Mouse (Mus musculus) heart, embryonic 14.5 days (tissue): ENCODE data around the gene Tgfbr2. TPM values are rescaled to one million over a fixed set of nuclear protein-coding genes. Genes with fewer than 3 reads are reported as not detected.
"Not testable (repeated sequence)": the region's sequence is repeated elsewhere in the genome, so short reads cannot be mapped to it uniquely, and the experiment has no call there.

Source experiments
- ATAC-seq: fragments of 200-750 bp; cut with Nextera tagmentation; 2 replicates; pipeline ENCODE4 v1.8.0; 2017; ENCODE audit warnings: low read depth, moderate TSS enrichment; ENCODE audit not compliant: insufficient number of reproducible peaks, insufficient read depth, low FRiP score
- H3K27ac ChIP-seq, 2 experiments: fragments of 200-500 bp in 1 of 2; fragments of 300-500 bp in 1 of 2; sonication (generic) in 1 of 2; replicated peaks in 1 of 2; 2 replicates each; pipeline ENCODE4 v1.5.1; 2012 to 2014; ENCODE audit warnings: low read depth in 2 of 2, low read length in 2 of 2, control low read depth in 1 of 2, mild to moderate bottlenecking in 1 of 2, mixed read lengths in 1 of 2; ENCODE audit not compliant: control insufficient read depth in 1 of 2, insufficient read depth in 1 of 2
- H3K27me3 ChIP-seq: fragments of 300-500 bp; sonication (generic); 2 replicates; pipeline ENCODE4 v1.6.1; 2014; ENCODE audit warnings: mild to moderate bottlenecking, low read length, control low read depth; ENCODE audit not compliant: control insufficient read depth, insufficient read depth
- H3K36me3 ChIP-seq: fragments of 300-500 bp; sonication (generic); 2 replicates; pipeline ENCODE4 v1.6.1; 2014; ENCODE audit warnings: mild to moderate bottlenecking, control low read depth, low read length, mixed read lengths; ENCODE audit not compliant: control insufficient read depth, insufficient read depth
- H3K4me1 ChIP-seq, 2 experiments: fragments of 200-500 bp in 1 of 2; fragments of 300-500 bp in 1 of 2; sonication (generic) in 1 of 2; 2 replicates each; pipeline ENCODE4 v1.6.1; 2012 to 2014; ENCODE audit warnings: low read length in 2 of 2, control low read depth in 1 of 2, mixed read lengths in 1 of 2; ENCODE audit not compliant: control insufficient read depth in 2 of 2, insufficient read depth in 2 of 2
- H3K4me2 ChIP-seq: fragments of 300-500 bp; sonication (generic); 2 replicates; pipeline ENCODE4 v1.6.1; 2014; ENCODE audit warnings: mild to moderate bottlenecking, low read length
- H3K4me3 ChIP-seq, 2 experiments: fragments of 200-500 bp in 1 of 2; fragments of 300-500 bp in 1 of 2; sonication (generic) in 1 of 2; 2 replicates each; pipeline ENCODE4 v1.5.1; 2012 to 2014; ENCODE audit warnings: low read length in 2 of 2, mild to moderate bottlenecking in 2 of 2, control low read depth in 1 of 2, low read depth in 1 of 2, moderate library complexity in 1 of 2; ENCODE audit not compliant: control insufficient read depth in 1 of 2, insufficient read depth in 1 of 2
- H3K9ac ChIP-seq: fragments of 300-500 bp; sonication (generic); 2 replicates; pipeline ENCODE4 v1.6.1; 2014; ENCODE audit warnings: mild to moderate bottlenecking, low read length
- H3K9me3 ChIP-seq: fragments of 300-500 bp; sonication (generic); 2 replicates; pipeline ENCODE4 v1.6.1; 2016; ENCODE audit warnings: low read length, control low read depth; ENCODE audit not compliant: control insufficient read depth
- WGBS: fragments of 180-500 bp; shearing (Covaris S2); extraction: QIAGEN DNeasy Blood & Tissue Kit; methylation state at CpG from one replicate; pipeline ENCODE4 v1.1.7; 2014; 5-methylcytosine and 5-hydroxymethylcytosine counted together
- polyA plus RNA-seq: library from polyadenylated mRNA; unstranded; fragments of >200 nt; fragmentation: Nextera tagmentation; extraction: Ambion mirVana; gene quantifications from 2 replicates; pipeline ENCODE4 v1.2.1, GENCODE M21; 2014

Tgfbr2 gene
- polyA plus RNA-seq, 1 experiment from 2014 or later, result 24.6 TPM

GRCm38 (mm10) chr9:116076946-116077345, 98.2 kb downstream of the Tgfbr2 start:
- Histone ChIP-seq H3K4me2 (no peak overlapping the region), H3K36me3 (no peaks in the 10 kb centered on the region), H3K9me3 (no peaks in the 10 kb centered on the region), H3K27ac (no peak overlapping the region), H3K4me1 (no peaks in the 10 kb centered on the region), H3K4me3 (no peak overlapping the region), H3K27me3 (no peaks in the 10 kb centered on the region), H3K9ac (no peak overlapping the region)
- WGBS, result 45% methylated on average over 2 of the region's 2 CpGs
- no peak for ATAC-seq

- Histone ChIP-seq H3K4me2 (no peak overlapping the region), H3K4me3 (no peak overlapping the region), H3K36me3 (no peaks in the 10 kb centered on the region), H3K4me1 (no peaks in the 10 kb centered on the region), H3K27ac (no peak overlapping the region), H3K27me3 (no peaks in the 10 kb centered on the region), H3K9ac (no peak overlapping the region), H3K9me3 (no peaks in the 10 kb centered on the region)
- no peak for ATAC-seq
- WGBS, result 78% methylated on average over 4 of the region's 4 CpGs
These were observed 99.0 kb downstream of the Tgfbr2 start for GRCm38 (mm10) chr9:116076163-116076562.

GRCm38 (mm10) chr9:116071561-116071960, 103.6 kb downstream of the Tgfbr2 start:
- H3K9me3 ChIP-seq, H3K4me3 ChIP-seq, H3K27ac ChIP-seq, H3K4me2 ChIP-seq, H3K9ac ChIP-seq, ATAC-seq, H3K36me3 ChIP-seq, H3K4me1 ChIP-seq, H3K27me3 ChIP-seq: not testable (repeated sequence)
- 92% methylated on average over 1 of the region's 1 CpGs for WGBS

GRCm38 (mm10) chr9:116064774-116065173, 110.4 kb downstream of the Tgfbr2 start:
- Histone ChIP-seq H3K9ac (no peak overlapping the region), H3K4me3 (no peak overlapping the region), H3K27me3 (no peaks in the 10 kb centered on the region), H3K4me2 (no peak overlapping the region), H3K36me3 (no peaks in the 10 kb centered on the region), H3K9me3 (no peaks in the 10 kb centered on the region), H3K4me1 (no peaks in the 10 kb centered on the region), H3K27ac (no peak overlapping the region)
- ATAC-seq, result no peak
- 80% methylated on average over 17 of the region's 17 CpGs for WGBS

GRCm38 (mm10) chr9:116060691-116061090, 114.5 kb downstream of the Tgfbr2 start:
- no peak for ATAC-seq
- Histone ChIP-seq H3K4me1 (no peaks in the 10 kb centered on the region), H3K9ac (no peak overlapping the region), H3K36me3 (no peaks in the 10 kb centered on the region), H3K9me3 (no peaks in the 10 kb centered on the region), H3K4me3 (no peak overlapping the region), H3K4me2 (no peak overlapping the region), H3K27me3 (no peaks in the 10 kb centered on the region), H3K27ac (no peak overlapping the region)
- WGBS, result 15% methylated on average over 4 of the region's 4 CpGs

- Histone ChIP-seq H3K4me1 (no peaks in the 10 kb centered on the region), H3K4me3 (no peak overlapping the region), H3K36me3 (no peaks in the 10 kb centered on the region), H3K9ac (no peak overlapping the region), H3K27me3 (no peaks in the 10 kb centered on the region), H3K9me3 (no peaks in the 10 kb centered on the region), H3K4me2 (no peak overlapping the region), H3K27ac (no peak overlapping the region)
- 59% methylated on average over 4 of the region's 4 CpGs for WGBS
- ATAC-seq, result no peak
These were observed 116.0 kb downstream of the Tgfbr2 start for GRCm38 (mm10) chr9:116059156-116059555.

GRCm38 (mm10) chr9:116058475-116058874, 116.7 kb downstream of the Tgfbr2 start:
- H3K9me3 ChIP-seq, result no peaks in the 10 kb centered on the region
- no peaks in the 10 kb centered on the region for H3K4me1 ChIP-seq
- no peaks in the 10 kb centered on the region for H3K36me3 ChIP-seq
- H3K4me3 ChIP-seq, result no peak overlapping the region
- H3K4me2 ChIP-seq, result no peak overlapping the region
- 87% methylated on average over 4 of the region's 4 CpGs for WGBS
- H3K27me3 ChIP-seq, result no peaks in the 10 kb centered on the region
- H3K27ac ChIP-seq, result no peak overlapping the region
- no peak for ATAC-seq
- H3K9ac ChIP-seq, result no peak overlapping the region

GRCm38 (mm10) chr9:116053976-116054375, 121.2 kb downstream of the Tgfbr2 start:
- no peak for ATAC-seq
- H3K4me2 ChIP-seq, result no peak overlapping the region
- no peak overlapping the region for H3K27ac ChIP-seq
- H3K9me3 ChIP-seq, result no peaks in the 10 kb centered on the region
- no peak overlapping the region for H3K9ac ChIP-seq
- no peaks in the 10 kb centered on the region for H3K4me1 ChIP-seq
- no peak overlapping the region for H3K4me3 ChIP-seq
- H3K27me3 ChIP-seq, result no peaks in the 10 kb centered on the region
- WGBS, result 77% methylated on average over 8 of the region's 8 CpGs
- H3K36me3 ChIP-seq, result no peaks in the 10 kb centered on the region
